Mouse (Mus musculus): ENCODE results near the gene Dtx3.
"Not testable (repeated sequence)": the region's sequence is repeated elsewhere in the genome, so short reads cannot be mapped to it uniquely, and the experiment has no call there.

The Dtx3 gene

GRCm38 (mm10) chr10:127165654-127166403 lies 29.7 kb downstream of the Dtx3 start:
- DNase-seq (ENCODE audit: low spot score), result no peak

DNA sequence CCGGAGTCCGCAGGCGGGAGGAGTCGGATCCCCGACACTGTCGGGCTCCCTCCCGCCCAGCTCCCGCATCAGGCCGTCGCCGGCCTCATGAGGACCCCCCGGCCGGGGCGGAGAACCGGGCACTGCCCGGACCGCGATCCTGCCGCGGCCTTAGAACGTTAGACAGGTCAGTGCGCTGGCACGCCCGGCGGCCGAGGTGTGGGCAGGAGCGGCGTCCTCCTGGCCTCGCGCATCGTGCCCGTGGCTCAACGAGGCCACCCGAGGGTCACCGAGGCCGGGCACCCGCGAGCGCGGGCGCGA lies 30.2 kb downstream of the Dtx3 start:
- DNase-seq (ENCODE audit: low spot score), result no peak

DNA sequence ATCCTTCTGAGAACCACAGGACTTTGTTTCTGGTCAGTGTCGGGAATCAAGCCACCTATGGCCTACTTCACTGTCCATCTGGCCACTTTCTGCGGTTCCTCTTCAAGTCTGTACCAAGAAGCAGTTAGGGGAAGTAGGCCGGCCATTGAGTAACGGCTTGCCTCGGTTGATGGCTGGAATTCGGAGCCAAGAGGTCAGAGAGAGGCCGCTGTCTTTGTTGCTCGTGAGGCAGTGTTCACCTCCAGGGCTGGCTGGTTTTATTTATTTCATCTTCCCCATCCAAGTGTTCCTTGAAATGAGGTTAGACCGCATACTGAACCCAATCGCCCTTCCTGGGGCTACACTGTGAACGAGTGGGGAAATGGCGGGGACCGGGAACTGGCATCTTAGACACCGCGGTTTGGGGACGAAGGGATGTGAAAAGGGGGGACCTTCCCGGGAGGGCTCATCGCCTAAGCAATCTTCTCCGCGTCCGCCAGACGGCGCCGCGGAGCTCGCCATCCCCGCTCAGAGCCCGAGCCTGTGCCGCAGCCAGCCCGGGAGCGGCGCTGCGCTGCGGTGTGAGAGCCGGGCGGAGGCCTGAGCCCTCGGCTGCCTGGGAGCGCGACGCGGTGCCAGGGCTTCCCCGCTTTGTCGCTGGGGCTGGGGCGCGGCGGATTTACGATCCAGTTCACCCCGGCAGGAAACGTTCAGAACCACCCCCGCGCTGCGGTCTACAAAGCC lies 30.7 kb downstream of the Dtx3 start, which contains the start of gene B4galnt1:
TSS of gene B4galnt1 (plus strand) at position 595 of the 723 bp plus-strand sequence.
- DNase-seq (ENCODE audit: low spot score), result peak; percentile 24

DNA sequence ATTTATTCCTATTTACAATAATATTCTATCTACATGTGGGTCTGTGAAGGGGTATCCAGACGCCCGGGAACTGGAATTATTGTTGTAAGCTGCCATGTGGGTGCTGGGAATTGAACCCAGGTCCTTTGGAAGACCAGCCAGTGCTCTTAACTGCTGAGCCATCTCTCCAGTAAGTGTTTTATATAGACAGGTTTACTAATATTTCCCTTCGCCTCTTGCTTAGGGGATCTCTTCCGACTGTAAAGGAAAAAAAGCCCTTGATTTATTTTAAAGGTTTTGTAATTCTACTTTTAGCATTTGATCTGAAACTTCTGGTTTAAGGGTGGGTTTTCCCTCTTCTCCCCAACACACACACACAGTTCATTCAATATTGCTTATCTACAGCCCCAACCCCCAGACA lies 31.3 kb downstream of the Dtx3 start:
- DNase-seq (ENCODE audit: low spot score), result no peak

- DNase-seq (ENCODE audit: low spot score), result not testable (repeated sequence)
Observed at GRCm38 (mm10) chr10:127162771-127163261, 32.7 kb downstream of the Dtx3 start.

DNA sequence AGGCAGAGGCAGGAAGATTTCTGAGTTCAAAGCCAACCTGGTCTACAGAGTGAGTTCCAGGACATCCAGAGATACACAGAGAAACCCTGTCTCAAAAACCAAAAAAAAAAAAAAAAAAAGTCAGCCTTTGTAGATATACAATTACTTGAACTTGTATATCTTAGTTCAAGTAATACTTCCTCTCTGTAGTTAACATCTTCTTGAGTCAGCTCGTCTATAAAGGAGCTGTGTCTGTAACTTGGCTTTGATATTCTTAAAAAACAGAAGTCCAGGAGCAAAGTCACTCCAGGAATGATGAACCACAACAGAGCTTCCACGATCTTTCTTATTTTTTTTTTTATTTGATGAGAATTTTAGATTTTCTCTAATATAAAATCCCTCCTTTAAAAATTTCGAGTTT lies 34.8 kb downstream of the Dtx3 start:
- DNase-seq (ENCODE audit: low spot score), result no peak

DNA sequence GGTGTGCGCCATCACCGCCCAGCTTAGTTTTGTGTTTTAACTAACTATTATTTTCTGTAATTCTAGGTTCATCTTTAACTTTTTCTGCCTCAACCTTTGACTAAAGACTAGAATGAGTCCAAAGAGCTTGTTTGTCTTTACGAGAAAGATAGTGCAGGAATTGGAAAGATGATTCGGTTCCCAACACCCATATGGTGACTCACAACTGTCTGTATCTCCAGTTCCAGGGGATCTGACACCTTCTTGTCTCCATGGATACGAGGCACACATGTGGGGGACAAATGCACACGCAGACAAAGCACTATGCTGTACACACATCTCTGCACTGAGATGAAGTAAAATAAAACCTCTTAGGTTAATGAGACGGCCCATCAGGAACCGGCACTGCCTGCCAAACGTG lies 35.4 kb downstream of the Dtx3 start:
- no peak for DNase-seq (ENCODE audit: low spot score)

- DNase-seq (ENCODE audit: low spot score), result no peak
Observed at GRCm38 (mm10) chr10:127158471-127158870, 37.1 kb downstream of the Dtx3 start.

- DNase-seq (ENCODE audit: low spot score), result no peak
Observed at GRCm38 (mm10) chr10:127156511-127156910, 39.0 kb downstream of the Dtx3 start.

DNA sequence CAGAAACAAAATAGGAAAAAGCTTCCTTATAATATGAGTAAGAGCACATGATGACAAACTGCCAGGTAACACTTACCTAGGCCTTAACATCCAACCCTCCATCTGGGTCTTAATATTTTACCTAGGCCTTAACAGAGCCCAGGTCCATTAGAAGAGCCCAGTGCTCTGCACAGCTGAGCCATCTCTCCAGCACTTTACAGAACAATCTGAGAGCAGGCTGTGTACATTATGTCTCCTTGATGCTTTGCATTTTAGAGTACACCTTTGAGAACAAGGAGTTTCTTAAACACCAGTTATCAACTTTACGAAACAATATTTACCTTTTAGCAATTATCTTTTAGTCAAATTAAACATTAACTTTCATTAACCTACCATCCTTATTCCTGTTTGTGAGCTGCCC lies 39.4 kb downstream of the Dtx3 start:
- no peak for DNase-seq (ENCODE audit: low spot score)

DNA sequence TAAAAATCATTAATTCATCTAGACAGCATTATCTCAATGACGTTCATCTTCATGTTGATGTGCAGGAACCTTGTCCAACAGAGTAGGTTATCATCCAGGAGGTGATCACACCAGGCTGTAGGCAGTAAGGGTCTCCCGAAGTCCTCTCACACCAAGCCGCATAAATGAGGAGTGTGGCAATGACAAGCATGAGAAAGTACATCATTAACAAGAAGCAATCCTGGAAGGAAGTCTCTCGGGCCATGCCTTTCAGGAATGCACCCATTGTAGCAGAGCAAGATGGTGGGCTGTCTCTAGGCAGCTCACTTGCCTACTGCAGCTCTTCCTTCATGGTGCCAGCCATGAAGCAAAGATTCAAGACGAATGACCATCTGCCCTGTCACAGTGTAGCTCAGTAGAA lies 40.9 kb downstream of the Dtx3 start:
- DNase-seq (ENCODE audit: low spot score), result no peak

DNA sequence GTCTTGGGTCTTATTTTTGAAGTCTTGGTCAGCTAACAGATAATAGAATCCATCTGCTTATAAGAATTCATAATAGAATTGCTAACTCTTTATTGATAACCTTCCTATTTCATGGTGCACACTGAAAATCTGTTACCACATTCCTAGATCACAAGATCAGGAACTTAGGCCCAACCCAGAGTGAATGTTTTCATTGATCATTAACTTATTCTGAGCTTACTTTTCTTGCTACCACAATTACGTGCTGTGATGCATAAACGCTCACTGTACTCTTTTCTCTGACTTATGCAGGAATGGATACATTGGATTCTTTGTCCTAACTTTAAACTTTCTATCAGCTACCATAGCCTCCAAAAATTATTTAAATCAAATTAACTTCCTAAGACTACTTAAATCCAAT lies 41.3 kb downstream of the Dtx3 start:
- DNase-seq (ENCODE audit: low spot score), result no peak

DNA sequence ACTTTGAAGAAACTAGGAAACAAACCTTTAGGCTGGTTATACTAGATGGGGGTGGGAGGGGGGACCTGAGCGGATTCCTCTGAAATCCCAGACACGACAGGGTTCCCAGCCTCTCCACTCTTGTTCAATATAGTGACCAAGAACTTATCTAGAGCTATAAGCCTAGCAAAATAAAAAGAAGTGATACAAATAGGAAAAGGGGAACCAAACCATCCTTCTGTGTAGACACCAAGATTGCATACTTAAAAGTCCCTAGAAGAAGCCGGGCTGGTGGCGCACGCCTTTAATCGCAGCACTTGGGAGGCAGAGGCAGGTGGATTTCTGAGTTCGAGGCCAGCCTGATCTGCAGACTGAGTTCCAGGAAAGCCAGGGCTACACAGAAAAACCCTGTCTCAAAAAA lies 42.2 kb downstream of the Dtx3 start:
- DNase-seq (ENCODE audit: low spot score), result no peak

- not testable (repeated sequence) for DNase-seq (ENCODE audit: low spot score)
Observed at GRCm38 (mm10) chr10:127152556-127152955, 43.0 kb downstream of the Dtx3 start.

DNA sequence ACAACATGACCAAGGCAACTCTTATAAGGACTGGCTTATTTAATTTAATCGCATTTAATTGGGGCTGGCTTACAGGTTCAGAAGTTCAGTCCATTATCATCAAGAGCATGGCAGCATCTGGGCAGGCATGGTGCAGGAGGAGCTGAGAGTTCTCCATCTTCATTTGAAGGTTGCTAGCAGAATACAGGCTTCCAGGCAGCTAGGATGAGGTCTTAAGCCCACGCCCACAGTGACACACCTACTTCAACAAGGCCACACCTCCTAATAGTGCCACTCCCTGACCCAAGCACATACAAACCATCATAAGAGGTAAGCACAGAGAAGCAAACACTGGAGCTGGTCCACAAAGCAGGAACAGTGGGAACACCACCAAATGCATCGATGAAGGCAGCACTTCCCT lies 44.3 kb downstream of the Dtx3 start:
- not testable (repeated sequence) for DNase-seq (ENCODE audit: low spot score)

DNA sequence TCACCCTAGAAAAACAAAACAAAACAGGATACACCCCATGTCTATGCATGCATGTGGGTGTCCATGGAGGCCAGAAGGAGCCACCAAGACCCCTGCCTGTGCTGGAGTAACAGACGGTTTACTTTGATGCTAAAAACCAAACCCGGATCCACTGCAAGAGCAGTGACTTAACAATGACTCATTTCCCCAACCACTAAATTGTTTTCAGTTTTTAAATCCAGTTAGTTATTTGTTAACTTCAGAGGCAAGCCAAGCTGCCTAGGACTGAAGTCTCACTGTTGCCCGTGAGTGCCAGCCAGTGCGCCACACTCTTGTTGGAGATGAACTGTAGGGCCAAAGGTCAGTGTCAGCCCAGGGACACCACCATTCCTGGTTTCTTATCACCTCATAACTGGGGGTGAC lies 45.1 kb downstream of the Dtx3 start:
- no peak for DNase-seq (ENCODE audit: low spot score)

- no peak for DNase-seq (ENCODE audit: low spot score)
Observed at GRCm38 (mm10) chr10:127147135-127147534, 48.4 kb downstream of the Dtx3 start.

GRCm38 (mm10) chr10:127145303-127145702 lies 50.2 kb downstream of the Dtx3 start:
- DNase-seq (ENCODE audit: low spot score), result no peak

DNA sequence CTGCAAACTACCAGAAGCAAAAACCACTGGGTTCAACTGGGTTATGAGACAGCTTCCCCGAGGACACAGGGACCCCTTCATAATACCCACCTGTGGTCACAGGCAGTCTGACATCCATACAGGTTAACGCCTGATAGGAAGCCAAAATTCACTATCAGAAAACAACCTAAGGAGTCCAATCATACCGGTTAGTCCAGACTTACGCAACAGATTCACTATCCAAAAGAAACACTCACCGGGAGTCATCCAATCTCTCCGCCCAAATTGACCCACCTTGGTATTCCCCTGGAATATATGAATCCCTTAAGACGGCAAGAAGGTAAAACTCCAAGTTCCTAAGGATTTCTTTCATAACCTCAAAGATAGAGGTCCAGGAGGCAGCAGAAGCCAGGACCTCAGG lies 51.0 kb downstream of the Dtx3 start:
- DNase-seq (ENCODE audit: low spot score), result no peak

- DNase-seq (ENCODE audit: low spot score), result no peak
Observed at GRCm38 (mm10) chr10:127143228-127143627, 52.3 kb downstream of the Dtx3 start.

GRCm38 (mm10) chr10:127141500-127141899 lies 54.0 kb downstream of the Dtx3 start:
- DNase-seq (ENCODE audit: low spot score), result no peak

DNA sequence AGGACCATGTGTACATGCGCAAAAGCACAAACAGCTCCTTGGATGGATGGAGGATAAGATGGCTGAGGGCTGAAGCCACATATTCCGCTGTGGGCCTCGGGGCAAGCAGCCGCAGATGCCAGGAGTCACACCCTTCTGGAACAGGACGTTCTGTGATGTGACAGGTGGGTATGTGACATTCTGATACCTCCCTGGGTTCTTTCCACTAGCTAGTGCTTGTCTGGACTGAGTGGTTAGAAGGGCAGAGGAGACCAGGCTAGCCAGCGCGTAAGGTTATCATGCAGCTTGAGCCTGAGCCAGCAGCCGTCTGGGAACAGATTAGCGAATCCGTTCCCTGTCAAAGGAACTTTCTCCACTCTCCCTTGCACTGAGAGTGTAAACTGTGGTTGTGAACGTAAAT lies 54.6 kb downstream of the Dtx3 start:
- no peak for DNase-seq (ENCODE audit: low spot score)
